Mouse (Mus musculus) neural tube, embryonic 10.5 days (tissue): Measurements from ENCODE around the gene St6galnac4.

Experiments
- DNase-seq: peaks from one replicate; pipeline ENCODE4 v3.0.0-alpha.2; 2017; ENCODE audit warnings: low spot score; ENCODE audit errors: extremely low spot score

Gene St6galnac4

GRCm38 (mm10) chr2:32625873-32626694, 39.2 kb downstream of the St6galnac4 start:
- DNase-seq = no peak

GRCm38 (mm10) chr2:32627266-32628043, 40.6 kb downstream of the St6galnac4 start:
- no peak for DNase-seq

GRCm38 (mm10) chr2:32628044-32628550, 41.2 kb downstream of the St6galnac4 start:
- DNase-seq = no peak

- DNase-seq = no peak
Measured at GRCm38 (mm10) chr2:32628729-32629128, 41.8 kb downstream of the St6galnac4 start.

- peak; percentile 77 for DNase-seq
Measured at GRCm38 (mm10) chr2:32629276-32629976, 42.5 kb downstream of the St6galnac4 start.

- DNase-seq = no peak
Measured at GRCm38 (mm10) chr2:32630036-32630435, 43.1 kb downstream of the St6galnac4 start.

- no peak for DNase-seq
Measured at GRCm38 (mm10) chr2:32631046-32631445, 44.2 kb downstream of the St6galnac4 start.

- DNase-seq = peak; percentile 79
Measured at GRCm38 (mm10) chr2:32631737-32632394, 45.0 kb downstream of the St6galnac4 start.

- no peak for DNase-seq
Measured at GRCm38 (mm10) chr2:32633660-32634059, 46.8 kb downstream of the St6galnac4 start.

- no peak for DNase-seq
Measured at GRCm38 (mm10) chr2:32634277-32635105, 47.6 kb downstream of the St6galnac4 start.

GRCm38 (mm10) chr2:32636617-32637016, 49.7 kb downstream of the St6galnac4 start:
- DNase-seq = no peak

GRCm38 (mm10) chr2:32637778-32638281, 50.9 kb downstream of the St6galnac4 start:
- DNase-seq = no peak

GRCm38 (mm10) chr2:32639632-32640031, 52.7 kb downstream of the St6galnac4 start:
- DNase-seq = no peak

- no peak for DNase-seq
Measured at GRCm38 (mm10) chr2:32640550-32641051, 53.7 kb downstream of the St6galnac4 start.

- DNase-seq = no peak
Measured at GRCm38 (mm10) chr2:32641810-32642209, 54.9 kb downstream of the St6galnac4 start.

GRCm38 (mm10) chr2:32642813-32643212, 55.9 kb downstream of the St6galnac4 start:
- DNase-seq = no peak

GRCm38 (mm10) chr2:32644083-32644482, 57.2 kb downstream of the St6galnac4 start:
- no peak for DNase-seq

- DNase-seq = no peak
Measured at GRCm38 (mm10) chr2:32644799-32645475, 58.0 kb downstream of the St6galnac4 start.

- DNase-seq = no peak
Measured at GRCm38 (mm10) chr2:32645647-32646046, 58.8 kb downstream of the St6galnac4 start.
